Mouse (Mus musculus) hindbrain, embryonic 15.5 days (tissue): ENCODE measurements around the gene Gpi1. TPM values are rescaled to one million over a fixed set of nuclear protein-coding genes. Genes with fewer than 3 reads are reported as not detected.

ENCODE experiments used
- ATAC-seq: fragments of 200-750 bp; cut with Nextera tagmentation; 2 replicates; pipeline ENCODE4 v1.8.0; 2017; ENCODE audit warnings: low read depth, moderate number of reproducible peaks, moderate TSS enrichment; ENCODE audit not compliant: low FRiP score
- H3K27ac ChIP-seq: fragments of 300-500 bp; sonication (generic); replicated peaks from 2 replicates; pipeline ENCODE4 v1.5.1; 2015; ENCODE audit warnings: mild to moderate bottlenecking, inconsistent platforms
- H3K27me3 ChIP-seq: fragments of 300-500 bp; sonication (generic); 2 replicates; pipeline ENCODE4 v1.6.1; 2015; ENCODE audit warnings: control low read depth, inconsistent platforms
- H3K36me3 ChIP-seq: fragments of 300-500 bp; sonication (generic); 2 replicates; pipeline ENCODE4 v1.6.1; 2015; ENCODE audit warnings: control low read depth, inconsistent platforms
- H3K4me1 ChIP-seq: fragments of 300-500 bp; sonication (generic); replicated peaks from 2 replicates; pipeline ENCODE4 v1.6.1; 2015; ENCODE audit warnings: control low read depth, inconsistent platforms
- H3K4me2 ChIP-seq: fragments of 300-500 bp; sonication (generic); 2 replicates; pipeline ENCODE4 v1.6.1; 2015; ENCODE audit warnings: moderate library complexity, mild to moderate bottlenecking, inconsistent platforms
- H3K4me3 ChIP-seq: fragments of 300-500 bp; sonication (generic); 2 replicates; pipeline ENCODE4 v1.5.1; 2015; ENCODE audit warnings: mild to moderate bottlenecking, inconsistent platforms
- H3K9ac ChIP-seq: fragments of 300-500 bp; sonication (generic); 2 replicates; pipeline ENCODE4 v1.6.1; 2015; ENCODE audit warnings: inconsistent platforms
- H3K9me3 ChIP-seq: fragments of 300-500 bp; sonication (generic); 2 replicates; pipeline ENCODE4 v1.6.1; 2016; ENCODE audit warnings: control low read depth, inconsistent platforms
- WGBS: fragments of 180-500 bp; shearing (Covaris S2); methylation state at CpG from one replicate; pipeline ENCODE4 v1.1.7; 2015; 5-methylcytosine and 5-hydroxymethylcytosine counted together
- polyA plus RNA-seq: library from polyadenylated mRNA; unstranded; fragments of >200 nt; fragmentation: Nextera tagmentation; extraction: Ambion mirVana; gene quantifications from 2 replicates; pipeline ENCODE4 v1.2.1, GENCODE M21; 2015

The Gpi1 gene
- polyA plus RNA-seq, 1 experiment from 2014 or later = 313 TPM

- WGBS = 95% methylated on average over 7 of the region's 7 CpGs
- Histone ChIP-seq H3K4me3 (no peak within 1 kb of the TSS), H3K27ac (peak within 1 kb of the TSS; percentile 3; the same call in 1 of the 2 replicates), H3K9ac (no peak within 1 kb of the TSS), H3K9me3 (no peaks in the 10 kb centered on the region), H3K4me1 (no peaks in the 10 kb centered on the region), H3K27me3 (no peaks in the 10 kb centered on the region), H3K4me2 (no peak within 1 kb of the TSS), H3K36me3 (peaks cover 38% of the 10 kb centered on the region)
- no peak for ATAC-seq
These were observed 20.6 kb upstream of the Gpi1 start, which contains the start of gene Gm6096 for GRCm38 (mm10) chr7:34250738-34251137. Gm6096 (plus strand) TSS chr7:34251038.

- ATAC-seq = no peak
- Histone ChIP-seq H3K27me3 (no peaks in the 10 kb centered on the region), H3K27ac (no peak overlapping the region), H3K4me1 (no peaks in the 10 kb centered on the region), H3K36me3 (peaks cover 44% of the 10 kb centered on the region), H3K4me2 (no peak overlapping the region), H3K4me3 (no peak overlapping the region), H3K9me3 (no peaks in the 10 kb centered on the region), H3K9ac (no peak overlapping the region)
- 93% methylated on average over 3 of the region's 3 CpGs for WGBS
These were observed 16.8 kb upstream of the Gpi1 start for GRCm38 (mm10) chr7:34246870-34247499.

- WGBS = 94% methylated on average over 11 of the region's 11 CpGs
- no peak overlapping the region for H3K27ac ChIP-seq
These were observed 12.0 kb upstream of the Gpi1 start for GRCm38 (mm10) chr7:34242176-34242575.

GRCm38 (mm10) chr7:34238086-34238485 is 8.0 kb upstream of the Gpi1 start:
- 82% methylated on average over 5 of the region's 5 CpGs for WGBS
- Histone ChIP-seq H3K4me1 (peaks cover 14% of the 10 kb centered on the region), H3K9me3 (no peaks in the 10 kb centered on the region), H3K27ac (no peak overlapping the region), H3K36me3 (peaks cover 42% of the 10 kb centered on the region), H3K4me3 (no peak overlapping the region), H3K27me3 (no peaks in the 10 kb centered on the region), H3K4me2 (no peak overlapping the region), H3K9ac (no peak overlapping the region)
- ATAC-seq = no peak

More at GRCm38 (mm10) chr7:34242176-34242575, 12.0 kb upstream of the Gpi1 start:
- no peaks in the 10 kb centered on the region for H3K27me3 ChIP-seq
- H3K9ac ChIP-seq = no peak overlapping the region
- H3K36me3 ChIP-seq = peaks cover 69% of the 10 kb centered on the region
- no peaks in the 10 kb centered on the region for H3K4me1 ChIP-seq
- H3K9me3 ChIP-seq = no peaks in the 10 kb centered on the region
- no peak overlapping the region for H3K4me2 ChIP-seq
- H3K4me3 ChIP-seq = no peak overlapping the region
- no peak for ATAC-seq

GRCm38 (mm10) chr7:34235602-34236001 is 5.5 kb upstream of the Gpi1 start:
- no peak overlapping the region for H3K4me2 ChIP-seq
- 82% methylated on average over 5 of the region's 5 CpGs for WGBS
- H3K27me3 ChIP-seq = no peaks in the 10 kb centered on the region
- no peak overlapping the region for H3K9ac ChIP-seq
- H3K36me3 ChIP-seq = peaks cover 32% of the 10 kb centered on the region
- H3K4me1 ChIP-seq = peaks cover 16% of the 10 kb centered on the region
- no peak overlapping the region for H3K27ac ChIP-seq
- no peaks in the 10 kb centered on the region for H3K9me3 ChIP-seq
- H3K4me3 ChIP-seq = no peak overlapping the region
- no peak for ATAC-seq

- 2% methylated on average over 17 of the region's 17 CpGs for WGBS
- H3K27ac ChIP-seq = peak overlapping the region; percentile 92
- peak overlapping the region; percentile 72 for H3K4me2 ChIP-seq
- no peaks in the 10 kb centered on the region for H3K9me3 ChIP-seq
- peak overlapping the region; percentile 68 for H3K9ac ChIP-seq
- H3K36me3 ChIP-seq = peaks cover 26% of the 10 kb centered on the region
- H3K27me3 ChIP-seq = no peaks in the 10 kb centered on the region
- H3K4me3 ChIP-seq = peak overlapping the region; percentile 54
- H3K4me1 ChIP-seq = peaks cover 18% of the 10 kb centered on the region
- 0 out of 2 replicates have a peak, but pooled peaks have one; percentile 1 for ATAC-seq
These were observed 4.8 kb upstream of the Gpi1 start for GRCm38 (mm10) chr7:34234610-34235561.

GRCm38 (mm10) chr7:34233909-34234609 is 3.9 kb upstream of the Gpi1 start:
- H3K27ac ChIP-seq = peak overlapping the region; percentile 92

GRCm38 (mm10) chr7:34232785-34233725 is 2.9 kb upstream of the Gpi1 start:
- peak overlapping the region; percentile 72 for H3K4me2 ChIP-seq
- no peak for ATAC-seq

More at GRCm38 (mm10) chr7:34233909-34234609, 3.9 kb upstream of the Gpi1 start:
- WGBS = under 1% methylated on average over 46 of the region's 46 CpGs
- Histone ChIP-seq H3K9me3 (no peaks in the 10 kb centered on the region), H3K9ac (peak overlapping the region; percentile 68), H3K36me3 (peaks cover 19% of the 10 kb centered on the region), H3K4me3 (peak overlapping the region; percentile 54), H3K4me1 (peaks cover 22% of the 10 kb centered on the region), H3K27me3 (no peaks in the 10 kb centered on the region), H3K4me2 (peak overlapping the region; percentile 72)
- peak; percentile 97 for ATAC-seq

GRCm38 (mm10) chr7:34229691-34230111 is 435 bp downstream of the Gpi1 start:
- peak overlapping the region; percentile 72 for H3K4me2 ChIP-seq
- no peaks in the 10 kb centered on the region for H3K9me3 ChIP-seq
- H3K9ac ChIP-seq = peak overlapping the region; percentile 64
- no peaks in the 10 kb centered on the region for H3K27me3 ChIP-seq
- peak; percentile 20 for ATAC-seq
- peak overlapping the region; percentile 73 for H3K4me3 ChIP-seq
- H3K27ac ChIP-seq = peak overlapping the region; percentile 83
- WGBS = under 1% methylated on average over 19 of the region's 19 CpGs
- peaks cover 12% of the 10 kb centered on the region for H3K36me3 ChIP-seq
- H3K4me1 ChIP-seq = peaks cover 43% of the 10 kb centered on the region

More at GRCm38 (mm10) chr7:34232785-34233725, 2.9 kb upstream of the Gpi1 start:
- Histone ChIP-seq H3K9ac (peak overlapping the region; percentile 34; the same call in 1 of the 2 replicates), H3K36me3 (peaks cover 10% of the 10 kb centered on the region), H3K27ac (peak overlapping the region; percentile 92), H3K4me3 (peak overlapping the region; percentile 54), H3K9me3 (no peaks in the 10 kb centered on the region), H3K4me1 (peaks cover 31% of the 10 kb centered on the region), H3K27me3 (no peaks in the 10 kb centered on the region)
- 45% methylated on average over 7 of the region's 7 CpGs for WGBS

- H3K4me2 ChIP-seq = peak overlapping the region; percentile 72
- H3K36me3 ChIP-seq = peaks cover 12% of the 10 kb centered on the region
- H3K4me1 ChIP-seq = peaks cover 41% of the 10 kb centered on the region
- ATAC-seq = no peak
- peak overlapping the region; percentile 73 for H3K4me3 ChIP-seq
- peak overlapping the region; percentile 83; the same call in 1 of the 2 replicates for H3K27ac ChIP-seq
- no peaks in the 10 kb centered on the region for H3K9me3 ChIP-seq
- H3K9ac ChIP-seq = peak overlapping the region; percentile 64
- H3K27me3 ChIP-seq = no peaks in the 10 kb centered on the region
- 9% methylated on average over 5 of the region's 5 CpGs for WGBS
These were observed 983 bp downstream of the Gpi1 start for GRCm38 (mm10) chr7:34229153-34229552.
